8 mouse cellular contexts compared by ENCODE assay signal in genomic region chr11:68399548-68400020, GRCm38 (mm10). TPM values are rescaled to one million over a fixed set of nuclear protein-coding genes. Genes with fewer than 3 reads are reported as not detected.
DNase-seq lines count a peak whose midpoint lies in the region; ATAC-seq lines count a peak whose summit lies in the region.

No protein-coding gene starts in this region.

- H3K9ac ChIP-seq in lung, embryonic 16.5 days (ENCODE audit: low read length), result peak overlapping the region; percentile 64
- peak overlapping the region; percentile 67 for H3K9ac ChIP-seq in embryonic facial prominence, embryonic 13.5 days
- H3K9ac ChIP-seq in hindbrain, embryonic 12.5 days, result peak overlapping the region; percentile 65
- H3K9ac ChIP-seq in liver, embryonic 13.5 days, result no peak overlapping the region
- peak overlapping the region; percentile 37 for H3K9ac ChIP-seq in stomach, embryonic 14.5 days (replicated peaks; ENCODE audit: low read depth, low read length)

- H3K4me1 ChIP-seq in lung, embryonic 16.5 days (replicated peaks; ENCODE audit: control insufficient read depth, insufficient read depth, low read length), result peaks cover 21% of the 10 kb centered on the region
- H3K4me1 ChIP-seq in embryonic facial prominence, embryonic 13.5 days, result peaks cover 15% of the 10 kb centered on the region
- peaks cover 21% of the 10 kb centered on the region for H3K4me1 ChIP-seq in hindbrain, embryonic 12.5 days
- 0 out of 2 replicates have a peak, but pooled peaks cover 4% of the 10 kb centered on the region for H3K4me1 ChIP-seq in liver, embryonic 13.5 days (replicated peaks)
- no peaks in the 10 kb centered on the region; the same call in 1 of the 2 replicates for H3K4me1 ChIP-seq in stomach, embryonic 14.5 days (ENCODE audit: control insufficient read depth, insufficient read depth, low read length)

- peak overlapping the region; percentile 55 for H3K4me3 ChIP-seq in lung, embryonic 16.5 days (ENCODE audit: low read length)
- peak overlapping the region; percentile 54 for H3K4me3 ChIP-seq in embryonic facial prominence, embryonic 13.5 days
- peak overlapping the region; percentile 46 for H3K4me3 ChIP-seq in hindbrain, embryonic 12.5 days
- peak overlapping the region; percentile 38 for H3K4me3 ChIP-seq in liver, embryonic 13.5 days (replicated peaks)
- peak overlapping the region; percentile 52 for H3K4me3 ChIP-seq in stomach, embryonic 14.5 days (ENCODE audit: low read depth, low read length)

- peaks cover 55% of the 10 kb centered on the region for H3K27me3 ChIP-seq in lung, embryonic 16.5 days (ENCODE audit: control insufficient read depth, insufficient read depth, low read depth, low read length)
- peaks cover 96% of the 10 kb centered on the region for H3K27me3 ChIP-seq in embryonic facial prominence, embryonic 13.5 days
- peaks cover 82% of the 10 kb centered on the region for H3K27me3 ChIP-seq in hindbrain, embryonic 12.5 days
- H3K27me3 ChIP-seq in liver, embryonic 13.5 days, result peaks cover 92% of the 10 kb centered on the region
- peaks cover 8% of the 10 kb centered on the region; the same call in 1 of the 2 replicates for H3K27me3 ChIP-seq in stomach, embryonic 14.5 days (ENCODE audit: control insufficient read depth, insufficient read depth, low read length)

- peak overlapping the region; percentile 98 for H3K4me2 ChIP-seq in lung, embryonic 16.5 days (ENCODE audit: low read depth, low read length)
- peak overlapping the region; percentile 95 for H3K4me2 ChIP-seq in embryonic facial prominence, embryonic 13.5 days
- H3K4me2 ChIP-seq in hindbrain, embryonic 12.5 days (replicated peaks), result peak overlapping the region; percentile 97
- H3K4me2 ChIP-seq in liver, embryonic 13.5 days, result peak overlapping the region; percentile 53
- peak overlapping the region; percentile 98 for H3K4me2 ChIP-seq in stomach, embryonic 14.5 days (replicated peaks; ENCODE audit: low read depth, low read length)

- 0 out of 2 replicates have a peak, but pooled peaks cover 2% of the 10 kb centered on the region for H3K9me3 ChIP-seq in lung, embryonic 16.5 days (ENCODE audit: control insufficient read depth, low read length)
- no peaks in the 10 kb centered on the region for H3K9me3 ChIP-seq in embryonic facial prominence, embryonic 13.5 days
- H3K9me3 ChIP-seq in hindbrain, embryonic 12.5 days (replicated peaks), result no peaks in the 10 kb centered on the region
- no peaks in the 10 kb centered on the region for H3K9me3 ChIP-seq in liver, embryonic 13.5 days (replicated peaks)
- no peaks in the 10 kb centered on the region for H3K9me3 ChIP-seq in stomach, embryonic 14.5 days (ENCODE audit: control insufficient read depth, low read depth, low read length)

- WGBS in lung, embryonic 16.5 days, result under 1% methylated on average over 47 of the region's 47 CpGs
- WGBS in embryonic facial prominence, embryonic 13.5 days, result under 1% methylated on average over 47 of the region's 47 CpGs
- under 1% methylated on average over 45 of the region's 47 CpGs for WGBS in hindbrain, embryonic 12.5 days
- 1% methylated on average over 32 of the region's 47 CpGs for WGBS in liver, embryonic 13.5 days (ENCODE audit: insufficient replicate concordance)
- under 1% methylated on average over 46 of the region's 47 CpGs for WGBS in stomach, embryonic 14.5 days

- peak; percentile 49 for ATAC-seq in lung, embryonic 16.5 days (ENCODE audit: low read depth)
- no peak for ATAC-seq in embryonic facial prominence, embryonic 13.5 days (ENCODE audit: insufficient number of reproducible peaks, insufficient read depth, low FRiP score, low TSS enrichment, low read depth)
- peak; percentile 88 for ATAC-seq in hindbrain, embryonic 12.5 days (ENCODE audit: low FRiP score)
- ATAC-seq in liver, embryonic 13.5 days (ENCODE audit: low read depth), result no peak
- ATAC-seq in stomach, embryonic 14.5 days (ENCODE audit: insufficient number of reproducible peaks, insufficient read depth, low FRiP score, low read depth), result peak; percentile 6; the same call in 1 of the 2 replicates

- H3K27ac ChIP-seq in lung, embryonic 16.5 days (ENCODE audit: low read length), result no peak overlapping the region
- no peak overlapping the region for H3K27ac ChIP-seq in embryonic facial prominence, embryonic 13.5 days
- H3K27ac ChIP-seq in hindbrain, embryonic 12.5 days, result peak overlapping the region; percentile 71
- no peak overlapping the region for H3K27ac ChIP-seq in liver, embryonic 13.5 days
- H3K27ac ChIP-seq in stomach, embryonic 14.5 days (ENCODE audit: low read length), result no peak overlapping the region

- no peaks in the 10 kb centered on the region for H3K36me3 ChIP-seq in lung, embryonic 16.5 days (ENCODE audit: control insufficient read depth, insufficient read depth, low read length)
- no peaks in the 10 kb centered on the region for H3K36me3 ChIP-seq in embryonic facial prominence, embryonic 13.5 days
- H3K36me3 ChIP-seq in hindbrain, embryonic 12.5 days, result no peaks in the 10 kb centered on the region
- no peaks in the 10 kb centered on the region for H3K36me3 ChIP-seq in liver, embryonic 13.5 days
- H3K36me3 ChIP-seq in stomach, embryonic 14.5 days (ENCODE audit: control insufficient read depth, insufficient read depth, low read length), result no peaks in the 10 kb centered on the region

- no peak for DNase-seq in lung, postnatal 36 days
- DNase-seq in liver, embryonic 13.5 days, result no peak
- DNase-seq in adrenal gland, postnatal 4 days (ENCODE audit: low spot score in 2 of 2), result no peak
- DNase-seq in urinary bladder, postnatal 10 days (ENCODE audit: low spot score), result no peak

RNA-seq across cellular contexts. Expression of gene Ntn1, which starts 1.0 kb away (rescaled TPM):
- 1.7 and 1.9 TPM in 2 replicates for polyA plus RNA-seq in lung, embryonic 16.5 days (2015; fragmentation: Nextera tagmentation; extraction: Ambion mirVana)
- 7.1 and 9.4 TPM in 2 replicates for polyA plus RNA-seq in embryonic facial prominence, embryonic 13.5 days (2015; fragmentation: Nextera tagmentation; extraction: Ambion mirVana)
- 50.9 and 58.7 TPM in 2 replicates for polyA plus RNA-seq in hindbrain, embryonic 12.5 days (2016; fragmentation: Nextera tagmentation; extraction: Ambion mirVana)
- 0.21 and 0.24 TPM in 2 replicates for polyA plus RNA-seq in liver, embryonic 13.5 days (2015; fragmentation: Nextera tagmentation; extraction: Ambion mirVana)
- 8.7 and 10.9 TPM in 2 replicates for polyA plus RNA-seq in stomach, embryonic 14.5 days (2014; fragmentation: Nextera tagmentation; extraction: Ambion mirVana)
- total RNA-seq in adrenal gland, postnatal 4 days (2021), result 10 to 100 TPM; 16.8 to 23.4 TPM

RNA-seq across cellular contexts. Expression of gene Pik3r5, which starts 32.3 kb away (rescaled TPM):
- polyA plus RNA-seq in lung, embryonic 16.5 days (2015; fragmentation: Nextera tagmentation; extraction: Ambion mirVana), result 0.55 and 0.67 TPM in 2 replicates
- 0.67 and 0.79 TPM in 2 replicates for polyA plus RNA-seq in embryonic facial prominence, embryonic 13.5 days (2015; fragmentation: Nextera tagmentation; extraction: Ambion mirVana)
- 0.81 and 1.0 TPM in 2 replicates for polyA plus RNA-seq in hindbrain, embryonic 12.5 days (2016; fragmentation: Nextera tagmentation; extraction: Ambion mirVana)
- polyA plus RNA-seq in liver, embryonic 13.5 days (2015; fragmentation: Nextera tagmentation; extraction: Ambion mirVana), result 0.15 and 0.32 TPM in 2 replicates
- 1.1 and 1.3 TPM in 2 replicates for polyA plus RNA-seq in stomach, embryonic 14.5 days (2014; fragmentation: Nextera tagmentation; extraction: Ambion mirVana)
- 1 to 10 TPM in 1 of 2 experiments, under 1 TPM in 1; 0.87 to 1.1 TPM for total RNA-seq in adrenal gland, postnatal 4 days (2021)

Comparison
In these comparisons a context has a peak if more than half of its experiments do, and no peak if none do; other contexts are left out.
1. ATAC-seq: peak in lung, embryonic 16.5 days (single experiment), hindbrain, embryonic 12.5 days (single experiment) and stomach, embryonic 14.5 days (single experiment); none in embryonic facial prominence, embryonic 13.5 days (single experiment) and liver, embryonic 13.5 days (single experiment).
2. Peak in every context shown above with its lines, with median percentiles within 50 percentile points of each other: H3K4me2 ChIP-seq and H3K4me3 ChIP-seq.